Mouse (Mus musculus): ENCODE measurements around the gene Tnpo2.
A peak's percentile ranks its signal among the peaks of the same experiment; 100 is the strongest.
"Not testable (repeated sequence)": the region's sequence is repeated elsewhere in the genome, so short reads cannot be mapped to it uniquely, and the experiment has no call there.

Gene Tnpo2

DNA sequence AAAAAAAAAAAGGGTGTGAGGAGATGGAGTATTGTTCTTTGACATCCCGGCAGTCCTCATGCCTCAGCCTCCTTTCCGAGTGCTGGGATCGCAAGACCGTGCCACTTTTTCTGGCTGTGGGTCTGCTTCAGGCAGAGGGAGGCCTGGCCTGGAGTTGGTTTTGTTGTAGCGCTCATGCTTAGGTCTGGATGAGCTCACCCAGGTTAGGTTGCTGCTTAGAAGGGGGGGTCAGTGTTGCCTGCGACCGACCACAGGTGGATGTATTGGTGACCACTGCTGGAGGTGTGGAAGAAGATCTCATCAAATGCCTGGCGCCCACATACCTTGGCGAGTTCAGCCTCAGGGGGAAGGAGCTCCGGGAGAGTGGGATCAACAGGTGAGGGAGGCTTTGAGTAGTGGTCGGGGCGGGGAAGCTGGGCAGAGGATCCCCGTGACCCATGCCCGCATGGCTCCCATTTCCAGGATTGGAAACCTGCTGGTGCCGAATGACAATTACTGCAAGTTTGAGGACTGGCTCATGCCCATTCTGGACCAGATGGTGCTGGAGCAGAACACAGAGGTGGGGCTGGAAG is 36.4 kb downstream of the Tnpo2 start:
- no peak for DNase-seq (ENCODE audit: low spot score in 2 of 2)

- no peak for DNase-seq (ENCODE audit: low spot score in 2 of 2)
These were observed 37.5 kb downstream of the Tnpo2 start for GRCm38 (mm10) chr8:85074167-85074566.

DNA sequence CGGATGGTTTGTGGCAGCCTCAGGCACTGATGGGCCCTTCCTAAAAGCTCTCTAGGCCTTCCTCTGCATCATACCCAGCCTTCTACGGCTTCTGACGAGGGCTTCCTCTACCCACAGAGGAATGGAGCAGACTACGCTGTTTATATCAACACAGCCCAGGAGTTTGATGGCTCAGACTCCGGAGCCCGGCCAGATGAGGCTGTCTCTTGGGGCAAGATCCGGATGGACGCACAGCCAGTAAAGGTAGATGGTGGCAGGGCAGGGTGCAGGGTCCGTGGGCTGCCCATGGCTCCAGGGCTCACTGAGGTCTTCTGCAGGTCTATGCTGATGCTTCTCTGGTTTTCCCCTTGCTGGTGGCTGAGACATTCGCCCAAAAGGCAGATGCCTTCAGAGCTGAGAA is 37.9 kb downstream of the Tnpo2 start:
- DNase-seq (ENCODE audit: low spot score in 2 of 2), result no peak

DNA sequence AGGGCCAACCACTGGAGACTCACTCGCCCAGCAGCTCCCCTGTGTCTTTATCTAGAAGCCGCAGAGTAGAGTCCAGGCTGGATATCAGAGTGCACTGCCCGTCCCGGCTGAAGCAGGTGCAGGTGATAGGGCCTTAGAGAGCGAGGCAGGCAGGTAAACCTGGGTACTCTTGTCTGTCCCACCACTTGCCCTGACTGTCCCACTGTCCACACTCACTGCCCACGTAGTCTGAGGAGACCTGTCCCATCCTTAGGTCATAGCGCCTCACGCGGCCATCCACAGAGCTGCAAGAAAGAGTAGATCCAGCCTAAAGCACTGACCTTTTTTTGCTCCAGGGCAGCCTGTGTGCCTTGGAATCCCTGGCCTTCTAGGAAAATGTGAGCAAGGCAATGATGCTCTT is 39.3 kb downstream of the Tnpo2 start:
- DNase-seq (ENCODE audit: low spot score in 2 of 2), result peak in 1 of 2 experiments; percentile 44

DNA sequence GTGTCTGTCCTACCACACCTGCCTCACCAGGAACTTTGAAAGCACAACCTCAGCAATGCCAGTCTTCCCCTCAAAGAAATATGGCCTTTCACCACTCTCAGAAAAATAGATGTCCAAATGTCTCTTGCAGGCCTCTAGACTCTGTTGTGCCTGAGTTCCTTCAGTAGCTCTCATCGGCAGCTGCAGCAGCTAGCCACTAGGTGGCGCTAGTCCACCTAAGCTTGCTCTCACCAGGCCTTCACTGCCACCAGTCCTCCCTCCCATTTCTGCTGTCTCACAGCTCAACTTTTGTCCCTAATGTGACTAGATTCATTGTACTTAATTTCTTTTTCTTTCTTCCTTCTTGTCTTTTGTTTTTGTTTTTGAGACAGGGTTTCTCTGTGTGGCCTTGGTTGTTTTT is 40.3 kb downstream of the Tnpo2 start:
- peak; percentile 49 to 59 for DNase-seq (ENCODE audit: low spot score in 2 of 2)

GRCm38 (mm10) chr8:85080214-85080531 is 43.5 kb downstream of the Tnpo2 start:
- DNase-seq (ENCODE audit: low spot score in 2 of 2), result no peak

DNA sequence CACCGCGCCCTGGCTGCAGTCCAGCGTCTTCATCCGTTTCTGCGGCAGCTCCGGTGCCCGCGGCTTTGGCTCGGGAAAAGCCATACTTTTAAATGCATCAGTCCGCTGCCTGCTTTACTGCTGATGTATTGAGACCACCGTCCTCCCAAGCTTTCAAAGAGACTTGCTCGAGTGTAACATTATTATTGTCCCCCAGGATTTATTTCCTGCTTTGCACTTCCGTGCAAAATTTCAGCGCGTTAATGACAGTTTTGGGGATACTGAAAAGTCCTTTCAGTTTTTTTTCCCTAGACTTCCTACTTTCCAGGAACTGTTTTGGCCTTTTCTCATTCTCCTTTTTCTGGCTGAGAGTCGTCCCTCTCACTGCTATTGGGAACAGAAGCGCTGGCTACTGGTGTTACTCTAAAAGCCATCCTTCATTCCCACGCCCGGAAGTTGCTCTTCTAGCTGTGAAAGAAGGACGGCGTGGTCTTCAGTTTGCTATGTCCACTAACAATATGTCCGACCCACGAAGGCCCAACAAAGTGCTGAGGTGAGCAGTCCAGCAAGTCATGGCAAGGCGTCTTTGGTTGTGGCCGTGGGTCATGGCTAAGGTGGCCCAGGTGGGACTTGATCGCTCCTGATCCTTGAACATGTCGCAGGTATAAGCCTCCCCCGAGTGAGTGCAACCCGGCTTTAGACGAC is 44.0 kb downstream of the Tnpo2 start, which contains the start of gene Wdr83os:
TSS of gene Wdr83os (plus strand) at position 209 of the 684 bp plus-strand sequence.
- peak; percentile 36 to 56 for DNase-seq (ENCODE audit: low spot score in 2 of 2)

- DNase-seq (ENCODE audit: low spot score in 2 of 2), result peak in 1 of 2 experiments; percentile 29
These were observed 44.5 kb downstream of the Tnpo2 start, which contains the start of gene Wdr83 for GRCm38 (mm10) chr8:85081216-85081555. Wdr83 (minus strand) TSS chr8:85081306.

GRCm38 (mm10) chr8:85082169-85082568 is 45.5 kb downstream of the Tnpo2 start:
- not testable (repeated sequence) for DNase-seq (ENCODE audit: low spot score in 2 of 2)

GRCm38 (mm10) chr8:85083108-85083813 is 46.5 kb downstream of the Tnpo2 start, which contains the start of gene Man2b1:
Man2b1 (plus strand) TSS chr8:85083270.
- DNase-seq (ENCODE audit: low spot score in 2 of 2), result peak; percentile 82 to 89

- DNase-seq (ENCODE audit: low spot score in 2 of 2), result no peak
These were observed 47.9 kb downstream of the Tnpo2 start for GRCm38 (mm10) chr8:85084633-85085032.

DNA sequence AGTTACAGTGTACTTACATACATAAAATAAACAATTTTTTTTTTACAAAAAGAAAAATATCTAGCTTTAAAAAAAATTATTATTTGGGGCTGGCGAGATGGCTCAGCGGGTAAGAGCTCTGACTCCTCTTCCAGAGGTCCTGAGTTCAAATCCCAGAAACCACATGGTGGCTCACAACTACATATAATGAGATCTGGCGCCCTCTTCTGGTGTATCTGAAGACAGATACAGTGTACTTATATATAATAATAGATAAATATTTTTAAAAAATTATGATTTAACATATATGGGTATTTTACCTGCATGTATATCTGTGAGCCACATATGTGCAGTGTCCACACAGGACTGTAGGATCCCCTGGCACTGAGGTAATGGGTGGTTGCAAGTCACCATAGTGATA is 49.5 kb downstream of the Tnpo2 start:
- DNase-seq (ENCODE audit: low spot score in 2 of 2), result no peak

GRCm38 (mm10) chr8:85088771-85089170 is 52.1 kb downstream of the Tnpo2 start:
- no peak for DNase-seq (ENCODE audit: low spot score in 2 of 2)

DNA sequence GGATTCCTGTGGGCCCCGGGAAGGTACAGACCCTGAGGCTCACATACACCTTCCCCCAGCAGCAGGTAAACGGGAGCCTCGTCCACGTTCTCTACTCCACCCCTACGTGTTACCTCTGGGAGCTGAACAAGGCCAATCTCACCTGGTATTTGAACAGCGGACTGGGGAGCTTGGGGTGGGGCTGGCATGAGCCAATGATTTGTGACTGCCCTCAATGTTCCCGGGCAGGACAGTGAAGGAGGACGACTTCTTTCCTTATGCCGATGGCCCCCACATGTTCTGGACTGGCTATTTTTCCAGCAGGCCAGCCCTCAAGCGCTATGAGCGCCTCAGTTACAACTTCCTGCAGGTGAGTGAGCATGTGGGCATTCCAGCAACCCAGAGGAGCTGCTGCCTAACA is 54.1 kb downstream of the Tnpo2 start:
- no peak for DNase-seq (ENCODE audit: low spot score in 2 of 2)

DNA sequence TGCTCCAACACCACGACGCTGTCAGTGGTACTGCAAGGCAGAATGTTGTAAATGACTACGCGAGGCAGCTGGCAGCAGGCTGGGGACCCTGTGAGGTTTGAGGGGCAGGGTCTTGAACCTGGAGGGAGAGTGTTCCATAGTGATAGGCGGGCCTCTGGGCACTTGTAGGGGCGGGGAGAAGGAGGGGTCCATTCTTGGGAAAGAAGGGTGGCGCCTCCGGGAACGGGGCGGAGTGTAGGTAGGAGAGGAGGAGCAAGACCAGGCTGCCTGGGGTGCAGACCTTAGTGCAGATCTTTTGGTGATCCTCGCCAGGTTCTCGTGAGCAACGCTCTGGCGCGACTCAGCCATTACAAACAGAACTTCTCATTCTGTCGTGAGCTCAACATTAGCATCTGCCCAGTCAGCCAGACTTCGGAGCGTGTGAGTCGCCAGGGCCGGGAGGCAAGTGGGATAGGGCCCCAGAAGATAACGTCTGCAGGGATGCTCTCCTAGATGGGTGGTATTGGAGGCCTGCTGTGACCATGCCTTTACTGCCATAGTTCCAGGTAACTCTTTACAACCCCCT is 54.9 kb downstream of the Tnpo2 start:
- no peak for DNase-seq (ENCODE audit: low spot score in 2 of 2)

GRCm38 (mm10) chr8:85095051-85095450 is 58.3 kb downstream of the Tnpo2 start:
- DNase-seq (ENCODE audit: low spot score in 2 of 2), result no peak

DNA sequence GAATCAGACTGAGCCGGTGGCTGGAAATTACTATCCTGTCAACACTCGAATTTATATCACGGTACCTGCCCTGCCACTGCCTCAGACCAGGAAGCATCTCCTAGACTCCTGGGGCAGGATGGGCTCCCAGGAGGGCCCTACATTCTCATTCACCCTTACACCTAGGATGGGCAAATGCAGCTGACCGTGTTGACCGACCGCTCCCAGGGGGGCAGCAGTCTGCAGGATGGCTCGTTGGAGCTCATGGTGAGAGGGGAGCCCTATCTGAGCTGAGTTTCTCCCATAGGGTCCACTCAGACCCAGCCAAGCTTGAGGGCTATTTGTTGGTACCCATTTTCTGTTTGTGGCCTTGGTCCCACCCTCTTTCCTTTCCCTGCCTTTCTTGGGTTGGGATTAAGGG is 58.9 kb downstream of the Tnpo2 start:
- DNase-seq (ENCODE audit: low spot score in 2 of 2), result no peak

DNA sequence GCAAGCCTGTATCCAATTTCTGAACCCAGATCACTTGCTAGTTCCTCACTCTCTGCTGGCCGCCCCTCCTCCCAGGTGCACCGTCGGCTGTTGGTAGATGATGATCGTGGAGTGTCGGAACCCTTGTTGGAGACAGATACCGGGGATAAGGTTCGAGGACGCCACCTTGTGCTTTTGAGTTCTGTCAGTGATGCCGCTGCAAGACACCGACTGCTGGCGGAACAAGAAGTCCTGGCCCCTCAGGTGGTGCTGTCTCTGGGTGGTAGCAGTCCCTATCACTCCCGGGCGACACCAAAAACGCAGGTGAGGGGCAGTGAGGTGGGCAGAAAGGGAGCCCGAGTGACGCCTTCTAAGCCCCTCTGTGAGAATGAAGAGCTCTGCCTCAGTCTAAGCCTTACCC is 59.5 kb downstream of the Tnpo2 start:
- no peak for DNase-seq (ENCODE audit: low spot score in 2 of 2)

- DNase-seq (ENCODE audit: low spot score in 2 of 2), result no peak
These were observed 60.1 kb downstream of the Tnpo2 start for GRCm38 (mm10) chr8:85096850-85097249.

GRCm38 (mm10) chr8:85100076-85100665 is 63.5 kb downstream of the Tnpo2 start:
- no peak for DNase-seq (ENCODE audit: low spot score in 2 of 2)
